Mouse (Mus musculus) stomach, embryonic 15.5 days (tissue): ENCODE results near the gene Pon1. TPM values are rescaled to one million over a fixed set of nuclear protein-coding genes. Genes with fewer than 3 reads are reported as not detected.

Experiments used
- ATAC-seq: fragments of 200-750 bp; cut with Nextera tagmentation; 2 replicates; pipeline ENCODE4 v1.8.0; 2017; ENCODE audit warnings: low read depth, moderate number of reproducible peaks, moderate TSS enrichment; ENCODE audit not compliant: insufficient read depth, low FRiP score
- H3K27ac ChIP-seq: fragments of 300-500 bp; sonication (generic); 2 replicates; pipeline ENCODE4 v1.5.1; 2015; ENCODE audit warnings: mild to moderate bottlenecking, inconsistent platforms
- H3K27me3 ChIP-seq: fragments of 300-500 bp; sonication (generic); replicated peaks from 2 replicates; pipeline ENCODE4 v1.6.1; 2015; ENCODE audit warnings: inconsistent platforms
- H3K36me3 ChIP-seq: fragments of 300-500 bp; sonication (generic); 2 replicates; pipeline ENCODE4 v1.6.1; 2015; ENCODE audit warnings: inconsistent platforms
- H3K4me1 ChIP-seq: fragments of 300-500 bp; sonication (generic); 2 replicates; pipeline ENCODE4 v1.6.1; 2015; ENCODE audit warnings: inconsistent platforms
- H3K4me2 ChIP-seq: fragments of 300-500 bp; sonication (generic); 2 replicates; pipeline ENCODE4 v1.6.1; 2015; ENCODE audit warnings: mild to moderate bottlenecking, inconsistent platforms
- H3K4me3 ChIP-seq: fragments of 300-500 bp; sonication (generic); replicated peaks from 2 replicates; pipeline ENCODE4 v1.5.1; 2015; ENCODE audit warnings: inconsistent platforms
- H3K9ac ChIP-seq: fragments of 300-500 bp; sonication (generic); 2 replicates; pipeline ENCODE4 v1.6.1; 2015; ENCODE audit warnings: inconsistent platforms
- H3K9me3 ChIP-seq: fragments of 300-500 bp; sonication (generic); 2 replicates; pipeline ENCODE4 v1.6.1; 2016; ENCODE audit warnings: inconsistent platforms
- WGBS: fragments of 180-500 bp; shearing (Covaris S2); methylation state at CpG from one replicate; pipeline ENCODE4 v1.1.7; 2015; 5-methylcytosine and 5-hydroxymethylcytosine counted together
- polyA plus RNA-seq: library from polyadenylated mRNA; unstranded; fragments of >200 nt; fragmentation: Nextera tagmentation; extraction: Ambion mirVana; gene quantifications from 2 replicates; pipeline ENCODE4 v1.2.1, GENCODE M21; 2015

Gene Pon1
- polyA plus RNA-seq, 1 experiment from 2014 or later: 0.42 TPM

DNA sequence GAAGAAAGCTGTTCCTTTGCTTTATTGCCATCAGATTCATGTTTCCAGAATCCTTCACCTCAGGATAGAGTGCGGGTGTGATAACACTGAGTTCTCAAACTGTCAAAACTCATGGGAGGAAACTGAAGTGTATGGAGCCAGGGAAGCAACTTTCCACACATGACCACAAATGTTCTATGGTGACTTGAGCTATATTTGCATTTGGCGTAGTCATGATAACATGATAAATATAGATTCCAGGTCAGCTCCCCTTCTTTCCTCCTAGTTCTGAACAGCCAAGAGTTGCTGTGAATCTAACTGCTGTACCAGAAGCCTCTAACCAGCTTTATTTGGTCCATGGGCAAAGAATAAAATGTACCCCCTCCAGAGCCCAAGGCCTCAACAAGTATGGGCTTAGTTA lies 41.6 kb downstream of the Pon1 start:
- H3K4me3 ChIP-seq: no peak overlapping the region
- no peaks in the 10 kb centered on the region for H3K36me3 ChIP-seq
- H3K27me3 ChIP-seq: no peaks in the 10 kb centered on the region
- H3K9me3 ChIP-seq: no peaks in the 10 kb centered on the region
- ATAC-seq: no peak
- H3K4me1 ChIP-seq: peaks cover 4% of the 10 kb centered on the region; the same call in 1 of the 2 replicates
- H3K27ac ChIP-seq: no peak overlapping the region
- WGBS: 72% methylated on average over 2 of the region's 2 CpGs
- no peak overlapping the region for H3K4me2 ChIP-seq
- H3K9ac ChIP-seq: no peak overlapping the region

GRCm38 (mm10) chr6:5151171-5151570 lies 42.6 kb downstream of the Pon1 start:
- Histone ChIP-seq H3K4me1 (peaks cover 4% of the 10 kb centered on the region; the same call in 1 of the 2 replicates), H3K9ac (no peak overlapping the region), H3K4me2 (no peak overlapping the region), H3K36me3 (no peaks in the 10 kb centered on the region), H3K9me3 (no peaks in the 10 kb centered on the region), H3K4me3 (no peak overlapping the region), H3K27me3 (no peaks in the 10 kb centered on the region), H3K27ac (no peak overlapping the region)
- 71% methylated on average over 4 of the region's 4 CpGs for WGBS
- no peak for ATAC-seq

GRCm38 (mm10) chr6:5149941-5150340 lies 43.8 kb downstream of the Pon1 start:
- H3K4me1 ChIP-seq: peaks cover 4% of the 10 kb centered on the region; the same call in 1 of the 2 replicates
- no peak for ATAC-seq

GRCm38 (mm10) chr6:5147488-5148142 lies 46.1 kb downstream of the Pon1 start:
- Histone ChIP-seq H3K9me3 (no peaks in the 10 kb centered on the region), H3K36me3 (no peaks in the 10 kb centered on the region), H3K27me3 (no peaks in the 10 kb centered on the region), H3K4me3 (no peak overlapping the region), H3K4me1 (peaks cover 4% of the 10 kb centered on the region; the same call in 1 of the 2 replicates), H3K4me2 (no peak overlapping the region), H3K9ac (no peak overlapping the region), H3K27ac (no peak overlapping the region)
- ATAC-seq: no peak
- 70% methylated on average over 13 of the region's 13 CpGs for WGBS

More at GRCm38 (mm10) chr6:5149941-5150340, 43.8 kb downstream of the Pon1 start:
- H3K9ac ChIP-seq: no peak overlapping the region
- H3K9me3 ChIP-seq: no peaks in the 10 kb centered on the region
- no peaks in the 10 kb centered on the region for H3K36me3 ChIP-seq
- H3K4me3 ChIP-seq: no peak overlapping the region
- H3K27ac ChIP-seq: no peak overlapping the region
- no peaks in the 10 kb centered on the region for H3K27me3 ChIP-seq
- H3K4me2 ChIP-seq: no peak overlapping the region
- WGBS: 75% methylated on average over 2 of the region's 2 CpGs

DNA sequence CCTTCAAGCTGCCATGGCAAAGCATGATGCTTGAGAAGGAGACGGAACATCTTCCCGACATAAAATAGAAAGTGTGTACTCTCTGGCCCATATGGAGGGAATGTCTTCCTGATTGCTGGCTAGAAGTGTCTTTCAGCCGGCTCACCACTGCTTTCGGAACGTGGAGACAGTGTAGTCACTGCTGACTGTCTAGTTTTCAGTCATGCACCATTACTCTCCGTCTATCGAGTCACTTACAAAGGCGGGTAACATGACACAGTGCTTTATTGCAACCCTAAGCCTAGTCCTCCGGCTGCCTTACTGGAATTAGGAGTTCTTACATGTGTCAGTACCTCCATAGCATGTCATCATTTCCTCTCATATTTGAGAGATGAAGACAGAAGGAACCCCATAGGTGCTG lies 54.1 kb downstream of the Pon1 start:
- Histone ChIP-seq H3K4me3 (no peak overlapping the region), H3K9me3 (no peaks in the 10 kb centered on the region), H3K27ac (no peak overlapping the region), H3K4me1 (no peaks in the 10 kb centered on the region), H3K9ac (no peak overlapping the region), H3K4me2 (no peak overlapping the region), H3K27me3 (no peaks in the 10 kb centered on the region), H3K36me3 (no peaks in the 10 kb centered on the region)
- 86% methylated on average over 9 of the region's 9 CpGs for WGBS
- no peak for ATAC-seq

GRCm38 (mm10) chr6:5138875-5139631 lies 54.7 kb downstream of the Pon1 start:
- Histone ChIP-seq H3K36me3 (no peaks in the 10 kb centered on the region), H3K9ac (no peak overlapping the region), H3K4me2 (no peak overlapping the region), H3K4me1 (no peaks in the 10 kb centered on the region), H3K27ac (no peak overlapping the region), H3K9me3 (no peaks in the 10 kb centered on the region), H3K27me3 (no peaks in the 10 kb centered on the region), H3K4me3 (no peak overlapping the region)
- ATAC-seq: no peak
- WGBS: 89% methylated on average over 12 of the region's 12 CpGs

GRCm38 (mm10) chr6:5136046-5136445 lies 57.7 kb downstream of the Pon1 start:
- H3K4me3 ChIP-seq: no peak overlapping the region
- WGBS: 83% methylated on average over 6 of the region's 6 CpGs
- no peak overlapping the region for H3K9ac ChIP-seq
- H3K4me2 ChIP-seq: no peak overlapping the region
- no peak overlapping the region for H3K27ac ChIP-seq
- no peak for ATAC-seq
- no peaks in the 10 kb centered on the region for H3K27me3 ChIP-seq
- H3K9me3 ChIP-seq: no peaks in the 10 kb centered on the region
- no peaks in the 10 kb centered on the region for H3K4me1 ChIP-seq
- H3K36me3 ChIP-seq: no peaks in the 10 kb centered on the region

DNA sequence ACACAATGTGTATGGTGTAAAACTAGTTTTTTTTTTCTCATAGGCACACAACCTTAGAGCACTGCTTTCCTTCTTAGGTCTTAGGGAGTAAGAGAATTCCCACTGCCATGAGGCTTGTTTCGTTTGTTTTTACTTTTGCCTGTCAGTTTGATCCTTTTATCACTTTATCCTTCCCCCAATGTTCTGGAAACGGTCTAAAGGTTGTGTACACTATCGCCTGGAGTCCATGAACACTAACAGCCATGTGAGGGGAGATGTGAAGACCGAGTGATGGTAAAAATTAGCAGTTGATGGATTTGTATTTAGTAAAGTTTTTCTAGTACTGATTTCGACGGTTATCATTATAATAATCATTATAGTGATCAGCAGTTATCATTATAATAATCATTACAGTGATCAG lies 58.8 kb downstream of the Pon1 start:
- no peak overlapping the region for H3K9ac ChIP-seq
- no peaks in the 10 kb centered on the region for H3K27me3 ChIP-seq
- H3K36me3 ChIP-seq: no peaks in the 10 kb centered on the region
- H3K9me3 ChIP-seq: no peaks in the 10 kb centered on the region
- H3K4me1 ChIP-seq: no peaks in the 10 kb centered on the region
- H3K4me2 ChIP-seq: no peak overlapping the region
- no peak for ATAC-seq
- 56% methylated on average over 6 of the region's 6 CpGs for WGBS
- no peak overlapping the region for H3K4me3 ChIP-seq
- no peak overlapping the region for H3K27ac ChIP-seq

GRCm38 (mm10) chr6:5129364-5130093 lies 64.2 kb downstream of the Pon1 start:
- Histone ChIP-seq H3K27me3 (no peaks in the 10 kb centered on the region), H3K4me1 (no peaks in the 10 kb centered on the region), H3K27ac (no peak overlapping the region), H3K36me3 (no peaks in the 10 kb centered on the region), H3K9me3 (no peaks in the 10 kb centered on the region), H3K4me3 (no peak overlapping the region), H3K4me2 (no peak overlapping the region), H3K9ac (no peak overlapping the region)
- no peak for ATAC-seq
- WGBS: 88% methylated on average over 14 of the region's 14 CpGs

GRCm38 (mm10) chr6:5120229-5120628 lies 73.5 kb downstream of the Pon1 start:
- H3K9ac ChIP-seq: no peak overlapping the region
- WGBS: 73% methylated on average over 3 of the region's 3 CpGs
- H3K4me3 ChIP-seq: no peak overlapping the region
- no peaks in the 10 kb centered on the region for H3K4me1 ChIP-seq
- 0 out of 2 replicates have a peak, but pooled peaks cover 5% of the 10 kb centered on the region for H3K36me3 ChIP-seq
- H3K27me3 ChIP-seq: no peaks in the 10 kb centered on the region
- ATAC-seq: no peak
- no peak overlapping the region for H3K4me2 ChIP-seq
- H3K9me3 ChIP-seq: no peaks in the 10 kb centered on the region
- no peak overlapping the region for H3K27ac ChIP-seq

GRCm38 (mm10) chr6:5119181-5119910 lies 74.4 kb downstream of the Pon1 start:
- no peaks in the 10 kb centered on the region for H3K4me1 ChIP-seq
- 84% methylated on average over 15 of the region's 15 CpGs for WGBS
- H3K36me3 ChIP-seq: 0 out of 2 replicates have a peak, but pooled peaks cover 5% of the 10 kb centered on the region
- no peak for ATAC-seq
- no peak overlapping the region for H3K4me2 ChIP-seq
- H3K9me3 ChIP-seq: no peaks in the 10 kb centered on the region
- H3K27me3 ChIP-seq: no peaks in the 10 kb centered on the region
- H3K9ac ChIP-seq: no peak overlapping the region
- H3K27ac ChIP-seq: no peak overlapping the region
- H3K4me3 ChIP-seq: no peak overlapping the region
